Mouse (Mus musculus) heart, adult 2 months (tissue): ENCODE data around the gene Lzts2.

Experiments
- CTCF ChIP-seq: fragments of 200-600 bp; IDR thresholded peaks from 2 replicates; pipeline ENCODE4 v1.8.1; 2022; ENCODE audit warnings: antibody characterized with exemption, mild to moderate bottlenecking, moderate library complexity
- EP300 ChIP-seq: fragments of 200-500 bp; IDR thresholded peaks from 2 replicates; pipeline ENCODE4 v1.6.1; 2011; ENCODE audit warnings: low read depth, low read length, control low read depth; ENCODE audit not compliant: insufficient read depth
- POLR2A ChIP-seq: fragments of 200-500 bp; IDR thresholded peaks from 2 replicates; pipeline ENCODE4 v1.6.1; 2011; ENCODE audit warnings: mild to moderate bottlenecking, low read depth, low read length, control low read depth; ENCODE audit not compliant: insufficient read depth

- TF ChIP-seq CTCF, result no peak
- no peak for TF ChIP-seq POLR2A
- TF ChIP-seq EP300, result no peak
Measured at GRCm38 (mm10) chr19:44992712-44993111, 21.5 kb upstream of the Lzts2 start.
